Mouse (Mus musculus): ENCODE results near the gene Trmt61a.

Gene Trmt61a

DNA sequence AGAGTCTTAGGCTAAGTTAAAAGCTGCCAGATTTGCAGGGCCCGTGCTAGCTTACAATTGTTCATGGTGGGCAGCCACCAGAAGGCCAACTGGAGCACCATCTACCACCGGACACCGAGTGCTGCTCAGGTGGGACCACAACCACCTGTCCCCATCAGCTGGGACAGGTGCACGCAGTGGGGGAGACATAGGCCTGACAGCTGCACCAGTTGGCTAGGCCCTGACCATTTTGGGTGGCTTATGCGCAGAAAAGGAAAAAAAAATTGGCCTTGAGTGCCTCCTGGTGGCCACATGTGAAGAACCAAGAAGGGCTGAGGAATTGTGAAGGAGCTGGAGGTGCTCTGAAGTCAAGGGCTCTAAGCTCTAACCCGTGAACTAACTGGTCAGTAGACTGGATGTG is 18.3 kb downstream of the Trmt61a start:
- Histone ChIP-seq H3K4me3 (replicated peaks; ENCODE audit: low read length) (no peak overlapping the region), H3K4me1 (replicated peaks; ENCODE audit: low read depth, low read length) (peaks cover 66% of the 10 kb centered on the region), H3K36me3 (ENCODE audit: insufficient read depth, low read length) (no peaks in the 10 kb centered on the region), H3K9me3 (ENCODE audit: low read length) (no peaks in the 10 kb centered on the region), H3K27me3 (ENCODE audit: insufficient read depth, low read length) (0 out of 2 replicates have a peak, but pooled peaks cover 6% of the 10 kb centered on the region)
- peak; percentile 58 for TF ChIP-seq CTCF (conservative IDR thresholded peaks at IDR 0.05; ENCODE audit: low read length)
- TF ChIP-seq POU5F1 (IDR thresholded peaks at IDR 0.05; ENCODE audit: borderline replicate concordance, low read length), result no peak

GRCm38 (mm10) chr12:111697708-111698107 is 19.8 kb downstream of the Trmt61a start:
- Histone ChIP-seq H3K4me3 (replicated peaks; ENCODE audit: low read length) (no peak overlapping the region), H3K36me3 (ENCODE audit: insufficient read depth, low read length) (no peaks in the 10 kb centered on the region), H3K9me3 (ENCODE audit: low read length) (no peaks in the 10 kb centered on the region), H3K27me3 (ENCODE audit: insufficient read depth, low read length) (0 out of 2 replicates have a peak, but pooled peaks cover 6% of the 10 kb centered on the region), H3K4me1 (replicated peaks; ENCODE audit: low read depth, low read length) (peaks cover 54% of the 10 kb centered on the region)
- no peak for TF ChIP-seq CTCF (conservative IDR thresholded peaks at IDR 0.05; ENCODE audit: low read length)
- TF ChIP-seq POU5F1 (IDR thresholded peaks at IDR 0.05; ENCODE audit: borderline replicate concordance, low read length), result no peak
- no peak for TF ChIP-seq NANOG (IDR thresholded peaks at IDR 0.05; ENCODE audit: borderline replicate concordance, low read length)

DNA sequence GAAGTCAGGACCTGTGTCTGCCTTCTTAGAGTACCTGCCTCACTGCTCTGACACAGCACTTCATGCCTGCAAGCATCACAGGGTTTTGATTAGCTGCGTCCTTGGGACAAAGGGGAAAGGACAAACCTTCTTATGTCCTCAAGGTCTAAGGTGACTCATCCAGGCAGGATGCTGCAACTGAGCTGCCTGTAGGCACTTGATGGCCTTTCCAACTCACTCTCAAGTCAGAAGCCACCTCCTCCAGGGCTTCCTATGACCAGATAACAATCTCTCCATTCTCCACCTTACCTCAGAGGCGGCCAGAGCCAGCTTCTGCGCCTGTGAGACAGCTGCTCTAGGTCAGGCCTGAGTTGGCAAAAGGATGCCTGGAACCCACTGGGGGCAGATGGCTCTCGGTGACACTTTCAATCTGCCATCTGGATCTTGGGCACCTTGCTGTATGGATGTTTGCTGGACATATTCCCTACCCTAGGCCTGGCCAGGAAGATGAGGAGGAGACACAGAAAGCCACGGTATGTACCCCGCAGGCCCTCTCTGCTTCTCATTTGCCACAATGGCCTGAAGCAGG is 20.5 kb downstream of the Trmt61a start:
- no peak overlapping the region for H3K4me3 ChIP-seq (replicated peaks; ENCODE audit: low read length)
- no peaks in the 10 kb centered on the region for H3K36me3 ChIP-seq (ENCODE audit: insufficient read depth, low read length)
- peaks cover 47% of the 10 kb centered on the region for H3K4me1 ChIP-seq (replicated peaks; ENCODE audit: low read depth, low read length)
- H3K9me3 ChIP-seq (ENCODE audit: low read length), result no peaks in the 10 kb centered on the region
- 0 out of 2 replicates have a peak, but pooled peaks cover 10% of the 10 kb centered on the region for H3K27me3 ChIP-seq (ENCODE audit: insufficient read depth, low read length)
- TF ChIP-seq CTCF (conservative IDR thresholded peaks at IDR 0.05; ENCODE audit: low read length) (no peak), NANOG (IDR thresholded peaks at IDR 0.05; ENCODE audit: borderline replicate concordance, low read length) (no peak), POU5F1 (IDR thresholded peaks at IDR 0.05; ENCODE audit: borderline replicate concordance, low read length) (no peak)

GRCm38 (mm10) chr12:111699542-111699941 is 21.6 kb downstream of the Trmt61a start:
- Histone ChIP-seq H3K4me3 (replicated peaks; ENCODE audit: low read length) (no peak overlapping the region), H3K4me1 (replicated peaks; ENCODE audit: low read depth, low read length) (peaks cover 40% of the 10 kb centered on the region), H3K36me3 (ENCODE audit: insufficient read depth, low read length) (no peaks in the 10 kb centered on the region), H3K9me3 (ENCODE audit: low read length) (no peaks in the 10 kb centered on the region), H3K27me3 (ENCODE audit: insufficient read depth, low read length) (0 out of 2 replicates have a peak, but pooled peaks cover 11% of the 10 kb centered on the region)
- TF ChIP-seq NANOG (IDR thresholded peaks at IDR 0.05; ENCODE audit: borderline replicate concordance, low read length) (no peak), POU5F1 (IDR thresholded peaks at IDR 0.05; ENCODE audit: borderline replicate concordance, low read length) (no peak), CTCF (conservative IDR thresholded peaks at IDR 0.05; ENCODE audit: low read length) (no peak)

GRCm38 (mm10) chr12:111700920-111701458 is 23.1 kb downstream of the Trmt61a start:
- no peak for TF ChIP-seq CTCF (conservative IDR thresholded peaks at IDR 0.05; ENCODE audit: low read length)
- H3K4me1 ChIP-seq (replicated peaks; ENCODE audit: low read depth, low read length), result peaks cover 40% of the 10 kb centered on the region
- no peaks in the 10 kb centered on the region for H3K9me3 ChIP-seq (ENCODE audit: low read length)
- no peaks in the 10 kb centered on the region for H3K36me3 ChIP-seq (ENCODE audit: insufficient read depth, low read length)
- H3K4me3 ChIP-seq (replicated peaks; ENCODE audit: low read length), result no peak overlapping the region
- H3K27me3 ChIP-seq (ENCODE audit: insufficient read depth, low read length), result 0 out of 2 replicates have a peak, but pooled peaks cover 11% of the 10 kb centered on the region

GRCm38 (mm10) chr12:111703301-111703700 is 25.4 kb downstream of the Trmt61a start:
- peaks cover 51% of the 10 kb centered on the region for H3K4me1 ChIP-seq (replicated peaks; ENCODE audit: low read depth, low read length)
- no peak for TF ChIP-seq NANOG (IDR thresholded peaks at IDR 0.05; ENCODE audit: borderline replicate concordance, low read length)
- TF ChIP-seq POU5F1 (IDR thresholded peaks at IDR 0.05; ENCODE audit: borderline replicate concordance, low read length), result no peak
- no peak for TF ChIP-seq CTCF (conservative IDR thresholded peaks at IDR 0.05; ENCODE audit: low read length)
- H3K4me3 ChIP-seq (replicated peaks; ENCODE audit: low read length), result no peak overlapping the region
- 0 out of 2 replicates have a peak, but pooled peaks cover 5% of the 10 kb centered on the region for H3K27me3 ChIP-seq (ENCODE audit: insufficient read depth, low read length)
- H3K9me3 ChIP-seq (ENCODE audit: low read length), result no peaks in the 10 kb centered on the region
- no peaks in the 10 kb centered on the region; the same call in 1 of the 2 replicates for H3K36me3 ChIP-seq (ENCODE audit: insufficient read depth, low read length)

GRCm38 (mm10) chr12:111704609-111705008 is 26.7 kb downstream of the Trmt61a start:
- TF ChIP-seq CTCF (conservative IDR thresholded peaks at IDR 0.05; ENCODE audit: low read length), result no peak
- no peak for TF ChIP-seq NANOG (IDR thresholded peaks at IDR 0.05; ENCODE audit: borderline replicate concordance, low read length)
- TF ChIP-seq POU5F1 (IDR thresholded peaks at IDR 0.05; ENCODE audit: borderline replicate concordance, low read length), result no peak
- 0 out of 2 replicates have a peak overlapping the region, but pooled peaks have one; percentile 10 for H3K4me3 ChIP-seq (replicated peaks; ENCODE audit: low read length)
- peaks cover 11% of the 10 kb centered on the region for H3K36me3 ChIP-seq (ENCODE audit: insufficient read depth, low read length)
- H3K27me3 ChIP-seq (ENCODE audit: insufficient read depth, low read length), result 0 out of 2 replicates have a peak, but pooled peaks cover 5% of the 10 kb centered on the region
- H3K9me3 ChIP-seq (ENCODE audit: low read length), result no peaks in the 10 kb centered on the region
- peaks cover 59% of the 10 kb centered on the region for H3K4me1 ChIP-seq (replicated peaks; ENCODE audit: low read depth, low read length)

DNA sequence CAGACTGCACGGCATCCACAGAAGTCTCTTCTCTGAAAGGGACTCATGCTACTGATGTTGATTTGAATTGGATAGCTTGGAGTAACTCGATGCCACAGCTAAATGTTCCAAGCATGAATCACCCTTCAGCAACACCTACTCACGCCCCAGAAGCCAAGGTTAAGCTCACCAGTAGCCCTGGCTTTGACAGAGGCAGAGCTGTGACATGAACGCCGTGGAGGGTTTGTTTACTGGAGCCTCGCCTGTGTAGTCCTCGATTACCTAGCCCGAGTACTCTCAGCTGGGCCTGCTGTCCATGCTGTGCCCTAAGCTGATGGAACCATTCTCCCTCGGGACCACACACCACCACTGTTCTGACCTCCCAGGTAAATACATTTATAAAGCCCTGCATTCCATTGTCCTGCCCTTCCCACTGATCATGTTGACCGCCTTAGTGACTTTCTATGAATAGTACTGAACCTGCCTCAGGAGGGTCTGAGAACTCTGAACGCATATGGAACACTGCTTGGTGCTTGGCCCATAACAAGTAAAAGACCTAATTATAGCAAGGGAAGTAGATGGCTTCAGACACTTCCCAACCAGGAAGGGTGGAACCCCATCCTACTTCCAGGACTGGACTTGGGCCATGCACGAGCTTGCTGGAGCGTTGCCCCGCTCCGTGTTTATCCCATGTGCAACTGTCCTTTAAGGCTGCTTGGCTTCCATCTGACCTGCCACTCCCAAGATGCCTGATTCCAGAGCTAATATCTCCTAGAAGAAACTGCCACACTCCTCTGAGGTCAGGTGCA is 27.5 kb downstream of the Trmt61a start:
- peaks cover 19% of the 10 kb centered on the region for H3K36me3 ChIP-seq (ENCODE audit: insufficient read depth, low read length)
- no peaks in the 10 kb centered on the region for H3K9me3 ChIP-seq (ENCODE audit: low read length)
- 0 out of 2 replicates have a peak, but pooled peaks cover 5% of the 10 kb centered on the region for H3K27me3 ChIP-seq (ENCODE audit: insufficient read depth, low read length)
- no peak overlapping the region for H3K4me3 ChIP-seq (replicated peaks; ENCODE audit: low read length)
- H3K4me1 ChIP-seq (replicated peaks; ENCODE audit: low read depth, low read length), result peaks cover 61% of the 10 kb centered on the region
- no peak for TF ChIP-seq POU5F1 (IDR thresholded peaks at IDR 0.05; ENCODE audit: borderline replicate concordance, low read length)
- no peak for TF ChIP-seq CTCF (conservative IDR thresholded peaks at IDR 0.05; ENCODE audit: low read length)
- no peak for TF ChIP-seq NANOG (IDR thresholded peaks at IDR 0.05; ENCODE audit: borderline replicate concordance, low read length)

All from E14TG2a.4 (cell line).